Mouse (Mus musculus) lung, adult 10 weeks (tissue): ENCODE measurements around the gene Pum1. TPM values are rescaled to one million over a fixed set of nuclear protein-coding genes. Genes with fewer than 3 reads are reported as not detected.

Source experiments
- polyA plus RNA-seq: library from polyadenylated mRNA; stranded (reverse); fragments of 350-450 nt; fragmentation: Illumina TruSeq; extraction: RNeasy Lipid Tissue Mini Kit (QIAGEN cat#74804); gene quantifications from one replicate; pipeline ENCODE4 v1.2.3, GENCODE M21; 2014; ENCODE audit warnings: low read depth, low replicate concordance; ENCODE audit not compliant: insufficient read depth

The Pum1 gene
- 14.9 TPM for polyA plus RNA-seq

GRCm38 (mm10) chr4:130662979-130663725 lies at the start of gene Pum1:
Gene Pum1 (plus strand): TSS chr4:130663321.

GRCm38 (mm10) chr4:130792376-130793179 lies 129.5 kb downstream of the Pum1 start, which contains the start of gene Sdc3:
Gene Sdc3 (plus strand): TSS chr4:130792537.

Other genes starting within 250 kb of the Pum1 start
- gene Nkain1, start 89.1 kb upstream of the Pum1 start, polyA plus RNA-seq: 1.5 TPM
- 34.0 TPM for gene Sdc3, start 129.2 kb downstream of the Pum1 start, polyA plus RNA-seq
- gene Laptm5, start 249.8 kb downstream of the Pum1 start, polyA plus RNA-seq: 96.9 TPM